Mouse (Mus musculus) limb, embryonic 15.5 days (tissue): ENCODE data around the gene F2. TPM values are rescaled to one million over a fixed set of nuclear protein-coding genes. Genes with fewer than 3 reads are reported as not detected.

Experiments
- ATAC-seq: fragments of 200-750 bp; cut with Nextera tagmentation; 2 replicates; pipeline ENCODE4 v1.8.0; 2017; ENCODE audit warnings: low read depth, moderate TSS enrichment; ENCODE audit not compliant: insufficient number of reproducible peaks, low FRiP score, low TSS enrichment
- H3K27ac ChIP-seq: fragments of 300-500 bp; sonication (generic); 2 replicates; pipeline ENCODE4 v1.5.1; 2015; ENCODE audit warnings: moderate library complexity, mild to moderate bottlenecking, inconsistent platforms
- H3K27me3 ChIP-seq: fragments of 300-500 bp; sonication (generic); 2 replicates; pipeline ENCODE4 v1.6.1; 2015; ENCODE audit warnings: inconsistent platforms
- H3K36me3 ChIP-seq: fragments of 300-500 bp; sonication (generic); 2 replicates; pipeline ENCODE4 v1.6.1; 2015; ENCODE audit warnings: inconsistent platforms
- H3K4me1 ChIP-seq: fragments of 300-500 bp; sonication (generic); 2 replicates; pipeline ENCODE4 v1.6.1; 2015; ENCODE audit warnings: inconsistent platforms
- H3K4me2 ChIP-seq: fragments of 300-500 bp; sonication (generic); 2 replicates; pipeline ENCODE4 v1.6.1; 2015; ENCODE audit warnings: mild to moderate bottlenecking, inconsistent platforms
- H3K4me3 ChIP-seq: fragments of 300-500 bp; sonication (generic); 2 replicates; pipeline ENCODE4 v1.5.1; 2015; ENCODE audit warnings: mild to moderate bottlenecking, inconsistent platforms
- H3K9ac ChIP-seq: fragments of 300-500 bp; sonication (generic); 2 replicates; pipeline ENCODE4 v1.6.1; 2015; ENCODE audit warnings: inconsistent platforms
- H3K9me3 ChIP-seq: fragments of 300-500 bp; sonication (generic); 2 replicates; pipeline ENCODE4 v1.6.1; 2016; ENCODE audit warnings: inconsistent platforms
- WGBS: fragments of 180-500 bp; shearing (Covaris S2); methylation state at CpG from one replicate; pipeline ENCODE4 v1.1.7; 2015; 5-methylcytosine and 5-hydroxymethylcytosine counted together
- polyA plus RNA-seq: library from polyadenylated mRNA; unstranded; fragments of >200 nt; fragmentation: Nextera tagmentation; extraction: Ambion mirVana; gene quantifications from 2 replicates; pipeline ENCODE4 v1.2.1, GENCODE M21; 2015

Gene F2
- polyA plus RNA-seq, result 1.8 and 2.2 TPM in 2 replicates

DNA sequence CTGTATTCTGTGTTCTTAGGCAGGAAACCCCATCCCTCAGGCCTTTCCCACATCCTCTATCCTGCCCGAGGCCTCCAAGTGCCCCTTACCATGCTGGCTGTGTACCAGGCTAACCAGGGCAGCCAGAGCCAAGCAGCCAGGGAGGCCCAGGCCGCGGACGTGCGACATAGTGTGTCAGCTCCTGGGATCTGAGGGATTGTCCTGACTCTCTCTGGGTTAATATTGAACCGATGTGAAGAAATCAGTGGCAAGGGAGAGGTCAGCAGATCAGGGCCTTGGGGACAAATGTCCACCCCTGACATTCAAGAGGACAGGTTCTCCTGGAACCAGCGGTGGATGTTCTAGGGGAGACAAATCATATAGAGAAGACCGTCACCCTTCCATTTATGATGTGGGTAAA is at the start of gene F2:
TSS of gene F2 (minus strand) at position 186 of the 400 bp plus-strand sequence.
- no peak for ATAC-seq
- 89% methylated on average over 8 of the region's 8 CpGs for WGBS

DNA sequence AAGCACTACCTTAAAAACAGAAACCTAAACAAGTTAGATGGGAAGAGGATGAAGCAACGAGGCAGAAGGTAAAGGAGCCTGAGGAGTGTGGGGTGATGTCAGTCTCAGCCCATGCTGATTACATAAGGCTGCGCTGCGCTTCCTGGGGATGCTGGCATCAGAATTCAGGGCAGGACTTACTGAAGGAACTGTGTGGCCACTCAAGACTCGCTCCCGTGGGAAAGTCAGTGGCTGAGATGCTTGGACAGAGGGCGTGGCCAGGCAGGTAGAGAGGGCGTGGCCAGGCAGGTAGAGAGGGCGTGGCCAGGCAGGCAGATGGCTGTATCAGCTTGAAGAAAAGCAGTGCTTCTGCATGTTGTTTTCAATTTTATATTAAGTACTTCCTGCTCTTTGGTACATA is 47.7 kb upstream of the F2 start:
- no peaks in the 10 kb centered on the region for H3K4me1 ChIP-seq
- WGBS, result 68% methylated on average over 8 of the region's 8 CpGs
- ATAC-seq, result no peak
- no peak overlapping the region for H3K4me3 ChIP-seq
- no peak overlapping the region for H3K4me2 ChIP-seq
- H3K27me3 ChIP-seq, result no peaks in the 10 kb centered on the region
- no peak overlapping the region for H3K9ac ChIP-seq
- H3K27ac ChIP-seq, result no peak overlapping the region
- peaks cover 80% of the 10 kb centered on the region for H3K36me3 ChIP-seq
- no peaks in the 10 kb centered on the region for H3K9me3 ChIP-seq

More for the DNA sequence above, at the start of gene F2:
- Histone ChIP-seq H3K36me3 (0 out of 2 replicates have a peak, but pooled peaks cover 2% of the 10 kb centered on the region), H3K4me2 (no peak within 1 kb of the TSS), H3K4me1 (no peaks in the 10 kb centered on the region), H3K27ac (no peak within 1 kb of the TSS), H3K9ac (no peak within 1 kb of the TSS), H3K27me3 (no peaks in the 10 kb centered on the region), H3K9me3 (no peaks in the 10 kb centered on the region), H3K4me3 (no peak within 1 kb of the TSS)

DNA sequence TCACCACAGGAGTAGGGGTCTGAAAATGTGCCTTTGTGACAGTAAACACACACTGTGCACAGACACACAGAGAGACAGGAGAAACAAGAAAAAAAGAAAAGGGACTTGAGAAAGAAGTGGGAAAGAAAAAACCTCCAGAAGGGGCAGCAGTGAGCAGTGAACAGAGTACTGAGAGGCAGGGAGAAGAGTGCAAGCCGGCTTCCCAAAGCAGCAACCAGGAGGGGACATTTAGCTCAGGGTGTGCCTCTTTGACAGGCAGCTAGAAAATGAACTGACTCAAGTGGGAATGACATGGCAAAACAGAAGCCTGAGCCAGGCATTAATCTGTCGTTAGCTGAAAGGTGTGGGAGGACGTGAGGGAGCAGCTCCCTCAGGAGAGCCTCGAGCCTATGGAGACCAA is 46.6 kb upstream of the F2 start:
- peak overlapping the region; percentile 1; the same call in 1 of the 2 replicates for H3K27ac ChIP-seq
- ATAC-seq, result no peak
- no peak overlapping the region for H3K4me2 ChIP-seq
- no peaks in the 10 kb centered on the region for H3K4me1 ChIP-seq
- no peak overlapping the region for H3K9ac ChIP-seq
- WGBS, result 49% methylated on average over 4 of the region's 4 CpGs
- no peaks in the 10 kb centered on the region for H3K27me3 ChIP-seq
- H3K9me3 ChIP-seq, result no peaks in the 10 kb centered on the region
- H3K4me3 ChIP-seq, result no peak overlapping the region
- peaks cover 82% of the 10 kb centered on the region for H3K36me3 ChIP-seq

DNA sequence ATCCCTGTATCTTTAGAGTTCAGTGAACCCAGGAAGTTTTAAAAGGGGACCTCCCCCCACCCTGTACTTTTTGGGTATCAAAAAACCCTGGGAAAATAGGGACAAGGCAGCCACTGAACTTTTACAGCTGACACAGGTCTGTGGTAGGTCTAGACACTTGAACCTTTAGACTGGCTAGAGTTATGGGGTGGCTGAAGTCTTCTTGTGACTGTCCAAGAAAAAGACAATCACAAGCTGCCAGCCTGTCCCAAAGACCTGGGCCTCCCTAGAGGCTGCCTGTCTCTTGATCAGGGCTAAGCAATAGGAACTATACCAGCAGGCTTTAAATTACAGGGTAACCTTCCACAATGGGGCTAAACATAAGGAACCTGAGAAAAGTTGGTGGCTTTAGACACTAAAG is 40.7 kb upstream of the F2 start:
- Histone ChIP-seq H3K27me3 (no peaks in the 10 kb centered on the region), H3K27ac (no peak overlapping the region), H3K9ac (no peak overlapping the region), H3K4me3 (no peak overlapping the region), H3K36me3 (peaks cover 96% of the 10 kb centered on the region), H3K4me1 (no peaks in the 10 kb centered on the region), H3K4me2 (no peak overlapping the region), H3K9me3 (no peaks in the 10 kb centered on the region)
- ATAC-seq, result no peak

DNA sequence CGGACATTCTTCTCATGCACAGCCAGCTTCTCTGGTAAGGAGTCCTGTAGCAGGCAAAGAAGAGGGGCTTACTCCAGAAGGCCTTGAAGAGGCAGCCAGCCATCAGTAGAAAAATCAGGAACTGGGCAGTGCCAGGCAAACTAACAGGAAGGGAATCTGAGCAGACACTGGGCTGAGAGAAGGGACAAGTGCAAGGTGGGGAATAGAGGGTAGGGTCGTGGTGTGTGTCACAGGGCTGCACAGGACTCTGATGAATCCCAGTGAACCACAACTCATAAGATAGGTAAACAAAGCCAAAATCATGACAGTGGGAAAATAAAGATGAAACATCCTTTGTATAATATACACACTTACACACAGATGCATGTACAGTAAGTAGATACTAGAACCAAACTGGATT is 40.2 kb upstream of the F2 start:
- ATAC-seq, result no peak
- Histone ChIP-seq H3K4me3 (no peak overlapping the region), H3K4me2 (no peak overlapping the region), H3K27me3 (no peaks in the 10 kb centered on the region), H3K36me3 (peaks cover 95% of the 10 kb centered on the region), H3K4me1 (no peaks in the 10 kb centered on the region), H3K9me3 (no peaks in the 10 kb centered on the region), H3K9ac (no peak overlapping the region), H3K27ac (no peak overlapping the region)
- WGBS, result 76% methylated on average over 2 of the region's 2 CpGs

DNA sequence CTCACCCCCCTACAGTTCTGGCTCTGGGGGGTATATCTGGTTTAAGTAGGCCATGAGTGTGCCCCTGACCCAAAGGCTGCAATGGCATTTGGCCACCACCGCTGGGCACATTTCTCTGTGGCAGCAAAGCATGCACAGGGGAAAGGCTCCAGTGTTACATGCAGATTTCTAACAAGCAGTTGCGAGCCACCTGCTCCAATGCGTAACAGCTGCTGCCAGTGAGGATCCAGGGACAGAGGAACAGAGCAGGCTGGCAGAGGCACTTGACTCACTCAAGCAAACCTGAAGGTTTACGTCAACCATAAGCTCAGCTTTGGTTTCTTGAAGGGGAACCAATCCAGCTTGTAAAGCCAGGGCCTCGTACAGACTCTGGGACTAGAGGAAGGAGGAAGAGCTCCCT is 38.7 kb upstream of the F2 start:
- WGBS, result 83% methylated on average over 5 of the region's 5 CpGs
- no peaks in the 10 kb centered on the region for H3K27me3 ChIP-seq
- no peak overlapping the region for H3K27ac ChIP-seq
- H3K36me3 ChIP-seq, result peaks cover 96% of the 10 kb centered on the region
- no peaks in the 10 kb centered on the region for H3K9me3 ChIP-seq
- no peak overlapping the region for H3K4me2 ChIP-seq
- no peak overlapping the region for H3K4me3 ChIP-seq
- ATAC-seq, result no peak
- H3K9ac ChIP-seq, result no peak overlapping the region
- no peaks in the 10 kb centered on the region for H3K4me1 ChIP-seq

DNA sequence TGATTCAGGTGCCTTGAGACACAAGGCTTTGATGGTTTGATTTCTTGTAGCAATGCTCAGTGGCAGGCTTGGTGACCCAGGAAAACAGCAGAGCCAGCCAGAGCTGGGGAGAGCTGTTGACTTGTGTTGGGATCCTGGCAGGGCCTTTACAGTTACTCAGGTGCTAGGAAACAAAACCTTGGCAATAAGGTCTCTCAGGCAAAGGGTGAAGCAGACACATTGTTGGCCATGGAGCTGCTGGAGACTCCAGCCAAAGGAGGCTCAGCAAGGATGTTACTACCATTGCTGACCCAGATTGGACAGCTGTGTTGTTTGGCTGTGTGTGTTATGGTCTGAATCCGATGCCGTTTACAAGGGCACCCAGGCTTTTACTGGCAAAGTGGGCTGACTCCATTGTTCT is 37.4 kb upstream of the F2 start:
- Histone ChIP-seq H3K4me1 (no peaks in the 10 kb centered on the region), H3K36me3 (peaks cover 96% of the 10 kb centered on the region), H3K27ac (no peak overlapping the region), H3K4me3 (no peak overlapping the region), H3K9ac (no peak overlapping the region), H3K4me2 (no peak overlapping the region), H3K27me3 (no peaks in the 10 kb centered on the region), H3K9me3 (no peaks in the 10 kb centered on the region)
- 85% methylated on average over 2 of the region's 2 CpGs for WGBS
- ATAC-seq, result no peak

DNA sequence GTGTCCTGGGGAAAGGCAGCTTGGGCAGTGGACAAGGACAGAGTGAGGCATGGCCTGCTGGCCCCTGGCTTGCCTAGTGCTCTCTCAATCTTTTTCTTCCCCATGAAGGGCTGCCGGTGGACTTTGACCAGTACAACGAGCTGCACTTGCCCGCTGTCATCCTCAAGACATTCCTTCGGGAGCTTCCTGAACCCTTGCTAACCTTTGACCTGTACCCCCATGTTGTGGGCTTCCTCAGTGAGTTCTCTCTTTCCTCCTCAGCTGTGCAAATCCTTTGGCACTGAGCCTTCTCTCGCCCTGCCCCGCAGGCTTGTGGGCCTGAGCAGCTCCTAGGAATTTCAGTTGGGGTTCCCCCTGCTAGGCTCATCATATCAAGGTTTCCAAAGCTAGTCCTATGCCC is 33.8 kb upstream of the F2 start:
- no peak overlapping the region for H3K27ac ChIP-seq
- no peak overlapping the region for H3K9ac ChIP-seq
- no peaks in the 10 kb centered on the region for H3K9me3 ChIP-seq
- no peak overlapping the region for H3K4me2 ChIP-seq
- ATAC-seq, result no peak
- H3K4me3 ChIP-seq, result no peak overlapping the region
- peaks cover 91% of the 10 kb centered on the region for H3K36me3 ChIP-seq
- H3K4me1 ChIP-seq, result no peaks in the 10 kb centered on the region
- 97% methylated on average over 6 of the region's 6 CpGs for WGBS
- no peaks in the 10 kb centered on the region for H3K27me3 ChIP-seq

DNA sequence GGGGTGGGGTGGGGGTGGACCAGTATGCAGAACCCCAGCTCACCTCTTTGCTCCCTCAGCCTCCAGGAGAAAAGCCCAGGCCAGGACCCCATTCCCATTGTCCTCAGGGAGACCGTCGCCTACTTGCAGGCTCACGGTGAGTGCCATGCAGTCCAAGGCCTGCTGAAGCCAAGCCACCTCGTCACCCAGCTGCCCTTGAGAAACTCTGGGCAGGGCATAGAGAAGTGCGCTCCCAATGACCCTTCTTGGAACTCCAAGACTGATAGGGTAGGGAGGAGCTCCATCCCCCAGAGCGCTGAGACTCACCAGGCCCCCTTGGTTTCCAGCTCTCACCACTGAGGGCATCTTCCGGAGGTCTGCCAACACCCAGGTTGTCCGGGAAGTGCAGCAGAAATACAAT is 33.1 kb upstream of the F2 start:
- Histone ChIP-seq H3K4me3 (no peak overlapping the region), H3K9me3 (no peaks in the 10 kb centered on the region), H3K36me3 (peaks cover 91% of the 10 kb centered on the region), H3K9ac (no peak overlapping the region), H3K4me1 (no peaks in the 10 kb centered on the region), H3K27me3 (no peaks in the 10 kb centered on the region), H3K4me2 (no peak overlapping the region), H3K27ac (no peak overlapping the region)
- 91% methylated on average over 8 of the region's 8 CpGs for WGBS
- no peak for ATAC-seq

DNA sequence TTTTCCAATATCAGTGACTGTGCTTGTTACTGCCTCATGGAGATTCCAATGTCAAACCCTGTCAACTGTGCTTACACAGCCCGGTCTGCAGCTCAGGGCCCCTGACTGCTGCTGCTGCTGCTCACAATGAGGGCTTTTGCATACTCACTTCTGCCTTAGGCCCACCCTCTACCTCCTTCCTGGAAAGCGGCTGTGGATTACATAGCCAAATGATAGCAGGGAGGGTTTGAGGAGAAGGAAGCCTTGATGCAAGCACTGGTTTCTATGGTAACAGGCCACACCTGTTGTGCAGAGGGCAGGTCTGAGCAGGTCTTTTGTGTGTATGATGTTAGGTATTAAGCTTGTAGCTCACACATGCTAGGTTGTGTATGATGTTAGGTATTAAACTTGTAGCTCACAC is 31.5 kb upstream of the F2 start:
- H3K9me3 ChIP-seq, result no peaks in the 10 kb centered on the region
- no peaks in the 10 kb centered on the region for H3K27me3 ChIP-seq
- H3K4me3 ChIP-seq, result no peak overlapping the region
- peaks cover 91% of the 10 kb centered on the region for H3K36me3 ChIP-seq
- no peak overlapping the region for H3K4me2 ChIP-seq
- 71% methylated on average over 2 of the region's 2 CpGs for WGBS
- no peak for ATAC-seq
- no peak overlapping the region for H3K9ac ChIP-seq
- no peaks in the 10 kb centered on the region for H3K4me1 ChIP-seq
- no peak overlapping the region for H3K27ac ChIP-seq

DNA sequence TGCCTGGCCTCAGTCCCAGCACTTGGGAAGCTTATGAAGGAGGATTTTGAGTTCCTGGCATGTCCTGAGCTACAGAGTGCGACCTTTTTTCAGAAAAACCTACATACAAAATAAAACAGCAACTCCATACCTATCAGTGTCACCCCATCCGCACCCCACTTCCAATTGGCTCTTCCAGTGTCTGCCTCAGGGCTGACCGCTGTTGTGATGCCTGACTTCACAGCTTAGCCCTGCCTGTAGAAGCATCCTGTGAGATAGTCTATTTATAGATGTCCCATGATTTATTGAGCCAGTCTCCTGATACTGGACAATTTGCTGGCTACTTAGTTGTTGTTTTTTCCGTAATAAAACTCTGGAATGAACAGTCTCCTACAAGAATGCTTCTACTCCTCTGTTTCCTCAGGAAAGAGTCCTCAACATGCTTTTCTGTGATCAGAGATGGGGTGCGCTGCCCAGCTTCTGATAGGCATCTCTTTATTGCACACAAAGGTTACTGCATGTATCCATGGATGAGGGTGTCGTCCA is 30.2 kb upstream of the F2 start:
- WGBS, result 92% methylated on average over 6 of the region's 6 CpGs
- H3K9ac ChIP-seq, result no peak overlapping the region
- no peak overlapping the region for H3K27ac ChIP-seq
- H3K36me3 ChIP-seq, result peaks cover 91% of the 10 kb centered on the region
- H3K4me1 ChIP-seq, result no peaks in the 10 kb centered on the region
- H3K4me3 ChIP-seq, result no peak overlapping the region
- ATAC-seq, result no peak
- H3K27me3 ChIP-seq, result no peaks in the 10 kb centered on the region
- no peak overlapping the region for H3K4me2 ChIP-seq
- no peaks in the 10 kb centered on the region for H3K9me3 ChIP-seq

DNA sequence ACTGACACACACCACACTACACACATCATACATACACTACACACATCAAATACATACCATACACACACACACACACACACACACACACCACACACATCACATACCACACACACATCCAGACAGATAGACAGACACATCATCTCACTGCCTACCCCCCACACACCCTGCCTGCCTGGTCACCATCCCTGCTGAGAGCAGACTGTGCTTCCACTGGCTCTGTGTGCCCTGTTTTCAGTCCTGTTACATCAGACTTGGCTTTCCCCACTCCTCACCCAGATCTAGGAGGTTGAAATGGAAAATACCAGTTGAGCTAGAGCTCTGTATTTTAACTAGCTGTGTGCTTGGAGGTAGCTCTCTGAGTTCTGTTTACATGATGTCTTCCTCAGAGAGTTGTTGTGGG is 28.6 kb upstream of the F2 start:
- H3K4me1 ChIP-seq, result no peaks in the 10 kb centered on the region
- H3K36me3 ChIP-seq, result peaks cover 89% of the 10 kb centered on the region
- H3K9me3 ChIP-seq, result no peaks in the 10 kb centered on the region
- no peak overlapping the region for H3K27ac ChIP-seq
- H3K27me3 ChIP-seq, result no peaks in the 10 kb centered on the region
- H3K4me2 ChIP-seq, result no peak overlapping the region
- ATAC-seq, result no peak
- H3K4me3 ChIP-seq, result no peak overlapping the region
- H3K9ac ChIP-seq, result no peak overlapping the region

DNA sequence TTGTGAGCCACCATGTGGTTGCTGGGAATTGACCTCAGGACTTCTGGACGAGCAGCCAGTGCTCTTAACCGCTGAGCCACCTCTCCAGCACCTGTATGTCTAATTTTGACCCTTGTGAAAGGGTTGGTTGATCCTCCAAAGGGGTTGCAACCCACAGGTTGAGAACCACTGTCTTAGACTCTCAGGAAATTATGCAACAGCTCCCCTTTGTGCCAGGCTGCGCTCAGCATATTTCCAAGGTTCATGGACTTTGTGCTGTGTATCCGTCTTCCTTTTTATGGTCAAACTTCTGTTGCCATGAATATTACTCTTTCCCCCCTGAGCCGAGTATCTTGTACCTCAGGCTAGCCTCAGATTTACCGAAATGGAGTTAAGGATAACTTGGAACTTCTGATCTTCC is 24.8 kb upstream of the F2 start:
- Histone ChIP-seq H3K36me3 (peaks cover 92% of the 10 kb centered on the region), H3K9ac (no peak overlapping the region), H3K27me3 (no peaks in the 10 kb centered on the region), H3K4me2 (no peak overlapping the region), H3K4me3 (no peak overlapping the region), H3K9me3 (no peaks in the 10 kb centered on the region), H3K27ac (no peak overlapping the region), H3K4me1 (no peaks in the 10 kb centered on the region)
- no peak for ATAC-seq
- WGBS, result 92% methylated on average over 6 of the region's 6 CpGs
